Mouse (Mus musculus) limb, embryonic 14.5 days (tissue): ENCODE results near the gene Ccdc28b. TPM values are rescaled to one million over a fixed set of nuclear protein-coding genes. Genes with fewer than 3 reads are reported as not detected.

Experiments
- ATAC-seq: fragments of 200-750 bp; cut with Nextera tagmentation; 2 replicates; pipeline ENCODE4 v1.8.0; 2017; ENCODE audit warnings: low read depth, moderate number of reproducible peaks, moderate TSS enrichment; ENCODE audit not compliant: low FRiP score
- DNase-seq: peaks from one replicate; pipeline ENCODE4 v3.0.0-alpha.2; 2015; ENCODE audit warnings: low spot score
- H3K27ac ChIP-seq: fragments of 300-500 bp; sonication (generic); replicated peaks from 2 replicates; pipeline ENCODE4 v1.5.1; 2014; ENCODE audit warnings: low read depth, mild to moderate bottlenecking, low read length, moderate library complexity, mixed read lengths
- H3K27me3 ChIP-seq: fragments of 300-500 bp; sonication (generic); 2 replicates; pipeline ENCODE4 v1.6.1; 2014; ENCODE audit warnings: low read length, mixed read lengths; ENCODE audit not compliant: control insufficient read depth, insufficient read depth
- H3K36me3 ChIP-seq: fragments of 300-500 bp; sonication (generic); 2 replicates; pipeline ENCODE4 v1.6.1; 2014; ENCODE audit warnings: mild to moderate bottlenecking, low read length, moderate library complexity, mixed read lengths; ENCODE audit not compliant: control insufficient read depth, insufficient read depth
- H3K4me1 ChIP-seq: fragments of 300-500 bp; sonication (generic); 2 replicates; pipeline ENCODE4 v1.6.1; 2014; ENCODE audit warnings: antibody characterized with exemption, low read length, mixed read lengths; ENCODE audit not compliant: control insufficient read depth, insufficient read depth
- H3K4me2 ChIP-seq: fragments of 300-500 bp; sonication (generic); replicated peaks from 2 replicates; pipeline ENCODE4 v1.6.1; 2014; ENCODE audit warnings: low read depth, mild to moderate bottlenecking, low read length, moderate library complexity; ENCODE audit not compliant: severe bottlenecking
- H3K4me3 ChIP-seq: fragments of 300-500 bp; sonication (generic); replicated peaks from 2 replicates; pipeline ENCODE4 v1.5.1; 2014; ENCODE audit warnings: low read length
- H3K9ac ChIP-seq: fragments of 300-500 bp; sonication (generic); 2 replicates; pipeline ENCODE4 v1.6.1; 2014; ENCODE audit warnings: mild to moderate bottlenecking, low read depth, low read length, moderate library complexity; ENCODE audit not compliant: severe bottlenecking
- H3K9me3 ChIP-seq: fragments of 300-500 bp; sonication (generic); 2 replicates; pipeline ENCODE4 v1.6.1; 2016; ENCODE audit warnings: low read length; ENCODE audit not compliant: control insufficient read depth
- POLR2A ChIP-seq: fragments of 200-500 bp; IDR thresholded peaks from 2 replicates; pipeline ENCODE4 v1.8.0; 2012; ENCODE audit warnings: inconsistent platforms, mild to moderate bottlenecking, moderate library complexity, borderline replicate concordance; ENCODE audit not compliant: insufficient read depth, insufficient read length; ENCODE audit errors: extremely low read depth
- WGBS: fragments of 180-500 bp; shearing (Covaris S2); extraction: QIAGEN DNeasy Blood & Tissue Kit; methylation state at CpG from one replicate; pipeline ENCODE4 v1.1.7; 2014; 5-methylcytosine and 5-hydroxymethylcytosine counted together
- polyA plus RNA-seq, 2 experiments: library from polyadenylated mRNA; depleted of rRNA in 1 of 2; stranded (reverse) in 1 of 2; unstranded in 1 of 2; fragments of >200 nt; fragmentation: Nextera tagmentation in 1 of 2; extraction: Ambion mirVana in 1 of 2; gene quantifications; 2 replicates each; pipeline versions ENCODE4 v1.2.1 to v1.2.3; 2012 to 2014

Gene Ccdc28b
- polyA plus RNA-seq, 2 experiments = 45.7 to 51.0 TPM

DNA sequence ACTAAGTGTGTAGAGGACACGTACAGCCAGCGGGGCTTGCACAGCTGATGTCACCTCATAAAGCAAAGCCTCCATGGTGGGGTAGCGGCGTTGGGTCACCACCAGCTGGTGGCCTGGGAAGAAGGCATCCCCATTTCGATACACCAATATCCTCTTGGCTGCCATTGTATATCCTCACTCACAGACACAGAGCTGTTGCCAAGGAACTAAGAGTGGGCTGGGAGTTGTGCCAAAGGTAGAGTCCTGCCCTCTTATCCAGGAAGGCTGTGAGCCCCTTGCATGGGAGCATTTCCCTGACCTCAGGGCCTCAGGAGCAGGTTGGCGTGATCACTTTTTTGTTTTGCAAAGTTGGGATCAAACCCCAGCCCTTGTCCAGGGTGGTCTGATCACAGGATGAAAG lies 9.7 kb downstream of the Ccdc28b start, which contains the start of gene Dcdc2b:
Gene Dcdc2b (minus strand): TSS at position 165 of the 400 bp plus-strand sequence.
- Histone ChIP-seq H3K9me3 (no peaks in the 10 kb centered on the region), H3K4me2 (no peak within 1 kb of the TSS), H3K4me3 (no peak within 1 kb of the TSS), H3K36me3 (peaks cover 12% of the 10 kb centered on the region), H3K4me1 (peaks cover 6% of the 10 kb centered on the region), H3K27me3 (no peaks in the 10 kb centered on the region), H3K9ac (no peak within 1 kb of the TSS), H3K27ac (no peak within 1 kb of the TSS)
- no peak for DNase-seq
- no peak for TF ChIP-seq POLR2A
- WGBS = 74% methylated on average over 6 of the region's 6 CpGs
- ATAC-seq = no peak

DNA sequence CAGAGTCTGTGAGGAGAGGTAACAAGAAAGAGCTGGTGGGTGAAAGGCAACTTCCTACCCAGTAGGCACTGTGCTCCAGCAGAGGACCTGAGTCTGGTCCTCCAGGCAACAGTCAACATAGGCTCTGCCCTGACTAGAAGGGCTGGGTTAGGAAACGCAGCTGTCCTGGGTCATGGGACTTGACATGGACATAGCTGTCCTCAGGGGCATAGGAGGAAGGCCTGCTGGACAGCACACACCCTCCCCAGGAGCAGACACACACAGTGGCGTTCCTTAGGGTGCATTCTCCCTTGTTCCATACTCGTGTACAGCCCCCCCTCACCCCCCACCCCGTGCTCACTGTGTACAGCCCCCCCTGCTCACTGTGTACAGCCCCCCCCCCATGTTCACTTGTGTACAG lies 13.3 kb downstream of the Ccdc28b start:
- ATAC-seq (no peak), DNase-seq (no peak)
- Histone ChIP-seq H3K36me3 (peaks cover 29% of the 10 kb centered on the region), H3K27ac (no peak overlapping the region), H3K27me3 (no peaks in the 10 kb centered on the region), H3K4me3 (no peak overlapping the region), H3K9ac (no peak overlapping the region), H3K9me3 (no peaks in the 10 kb centered on the region), H3K4me2 (no peak overlapping the region), H3K4me1 (no peaks in the 10 kb centered on the region)
- no peak for TF ChIP-seq POLR2A
- 66% methylated on average over 4 of the region's 4 CpGs for WGBS

DNA sequence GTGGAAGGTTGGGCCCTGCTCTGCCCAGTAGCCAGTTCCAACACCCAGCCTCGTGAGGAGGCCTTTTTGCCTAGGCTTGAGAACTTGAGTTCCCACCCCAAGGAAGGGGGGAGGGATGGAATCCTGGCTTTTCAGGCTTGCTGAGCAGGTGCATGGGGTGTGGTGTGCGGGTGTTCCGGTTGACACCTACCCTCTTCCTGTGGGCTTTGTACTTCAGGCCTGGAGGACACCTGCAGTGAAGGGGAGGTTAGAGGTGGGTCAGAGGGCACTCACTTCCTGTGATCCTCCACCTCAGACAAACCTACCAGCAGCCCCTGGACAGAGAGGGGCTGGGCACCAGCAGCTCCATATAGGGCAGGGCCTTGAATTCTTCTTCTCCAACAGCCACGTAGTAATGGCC lies 13.7 kb downstream of the Ccdc28b start:
- H3K4me2 ChIP-seq = no peak overlapping the region
- H3K36me3 ChIP-seq = peaks cover 33% of the 10 kb centered on the region
- H3K9me3 ChIP-seq = no peaks in the 10 kb centered on the region
- ATAC-seq = no peak
- no peak for TF ChIP-seq POLR2A
- H3K27me3 ChIP-seq = no peaks in the 10 kb centered on the region
- H3K9ac ChIP-seq = no peak overlapping the region
- WGBS = 70% methylated on average over 4 of the region's 4 CpGs
- no peak for DNase-seq
- no peak overlapping the region for H3K27ac ChIP-seq
- H3K4me3 ChIP-seq = no peak overlapping the region
- H3K4me1 ChIP-seq = no peaks in the 10 kb centered on the region

DNA sequence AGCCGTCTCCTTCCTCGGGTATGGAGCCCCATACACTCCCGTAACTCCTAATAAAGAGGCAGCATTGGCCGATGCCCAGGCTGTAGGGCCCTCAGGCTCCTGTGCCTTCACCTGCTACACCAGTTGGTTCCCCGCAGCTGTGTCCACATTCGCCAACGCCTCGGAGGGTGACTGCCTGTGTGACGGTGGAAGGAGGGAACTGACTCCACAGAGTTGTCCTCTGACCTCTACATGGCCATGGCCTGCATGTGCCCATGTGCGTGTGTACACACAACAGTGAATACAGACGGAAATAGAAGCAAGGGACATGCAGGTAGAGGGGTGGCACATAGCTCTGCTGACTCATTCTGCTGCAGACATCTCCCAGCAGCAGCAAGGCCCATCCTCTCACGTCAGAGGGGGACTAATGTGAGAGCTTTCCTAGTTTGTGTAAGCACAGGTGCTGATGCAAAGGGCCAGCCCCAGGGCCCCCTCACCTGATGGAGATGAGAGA lies 14.6 kb downstream of the Ccdc28b start:
- Histone ChIP-seq H3K9ac (no peak overlapping the region), H3K4me2 (no peak overlapping the region), H3K36me3 (peaks cover 39% of the 10 kb centered on the region), H3K27me3 (no peaks in the 10 kb centered on the region), H3K9me3 (no peaks in the 10 kb centered on the region), H3K4me3 (no peak overlapping the region), H3K27ac (no peak overlapping the region), H3K4me1 (no peaks in the 10 kb centered on the region)
- WGBS = 81% methylated on average over 12 of the region's 12 CpGs
- no peak for TF ChIP-seq POLR2A
- no peak for DNase-seq
- no peak for ATAC-seq

DNA sequence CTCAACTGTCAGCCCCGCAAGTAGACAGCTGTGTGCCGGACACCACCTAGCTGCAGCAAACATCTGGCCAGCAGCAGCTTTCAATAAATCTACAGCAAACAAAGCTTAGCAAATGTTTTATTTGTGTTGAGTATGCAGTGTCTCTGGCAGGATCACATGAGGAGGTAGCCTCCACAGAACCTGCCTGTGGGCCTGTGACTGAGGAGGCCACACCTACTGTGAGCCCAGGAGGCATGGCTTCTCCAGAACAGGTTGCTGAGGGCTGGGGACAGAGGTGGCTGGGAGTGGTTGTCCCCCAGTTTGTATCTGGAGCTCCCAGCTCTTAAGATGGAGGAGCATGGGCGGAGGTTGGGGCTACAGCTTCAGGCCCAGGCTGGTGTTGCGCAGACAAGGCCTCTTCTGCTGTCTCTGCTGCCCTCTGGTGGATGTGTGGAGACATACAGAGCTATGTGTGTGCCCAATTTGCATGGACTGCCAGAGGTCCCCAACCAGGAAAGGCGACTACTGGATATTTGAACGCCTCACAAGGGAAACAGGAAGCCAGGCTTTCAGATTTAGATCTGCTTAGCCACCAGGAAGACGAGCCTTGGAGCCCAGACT lies 15.2 kb downstream of the Ccdc28b start:
- peak; percentile 51; the same call in 1 of the 2 replicates for TF ChIP-seq POLR2A
- ATAC-seq = peak; percentile 77
- Histone ChIP-seq H3K4me1 (no peaks in the 10 kb centered on the region), H3K36me3 (peaks cover 46% of the 10 kb centered on the region), H3K9ac (no peak overlapping the region), H3K27me3 (no peaks in the 10 kb centered on the region), H3K4me2 (no peak overlapping the region), H3K4me3 (no peak overlapping the region), H3K27ac (0 out of 2 replicates have a peak overlapping the region, but pooled peaks have one; percentile 19), H3K9me3 (no peaks in the 10 kb centered on the region)
- WGBS = 31% methylated on average over 7 of the region's 7 CpGs
- peak; percentile 79 for DNase-seq
